Mouse (Mus musculus) CH12.LX (cell line): Measurements from ENCODE around the gene Zdhhc12. TPM values are rescaled to one million over a fixed set of nuclear protein-coding genes. Genes with fewer than 3 reads are reported as not detected.

Experiments used
- DNase-seq: peaks from one replicate; pipeline ENCODE4 v3.0.0-alpha.2; 2013; ENCODE audit errors: extremely low read depth
- H3K27ac ChIP-seq: 2 replicates; pipeline ENCODE4 v1.5.1; 2012; ENCODE audit warnings: low read depth, mild to moderate bottlenecking, control low read depth, moderate library complexity; ENCODE audit not compliant: insufficient read depth
- H3K27me3 ChIP-seq: replicated peaks from 2 replicates; pipeline ENCODE3; 2012; ENCODE audit warnings: inconsistent platforms
- H3K36me3 ChIP-seq, 2 experiments: replicated peaks in 1 of 2; 2 replicates each; pipeline versions ENCODE3 to v1.6.1; 2012; ENCODE audit warnings: inconsistent platforms in 1 of 2, low read length in 1 of 2, mild to moderate bottlenecking in 1 of 2, mixed read lengths in 1 of 2, moderate library complexity in 1 of 2; ENCODE audit not compliant: control insufficient read depth in 1 of 2, insufficient read depth in 1 of 2
- H3K4me1 ChIP-seq, 2 experiments: 2 replicates each; pipeline ENCODE4 v1.6.1; 2012; ENCODE audit warnings: inconsistent platforms in 1 of 2, moderate library complexity in 1 of 2; ENCODE audit not compliant: insufficient read depth in 2 of 2, control insufficient read depth in 1 of 2
- H3K4me2 ChIP-seq: 2 replicates; pipeline ENCODE4 v1.6.1; 2012; ENCODE audit warnings: low read depth, mild to moderate bottlenecking, control low read depth; ENCODE audit not compliant: poor library complexity, insufficient read depth, severe bottlenecking
- H3K4me3 ChIP-seq, 3 experiments: fragments of 150-350 bp in 1 of 3; sonication (generic) in 1 of 3; replicated peaks in 1 of 3; 2 replicates each; pipeline versions ENCODE3 to v1.5.1; 2011 to 2012; ENCODE audit warnings: low read depth in 2 of 3, low read length in 2 of 3, mild to moderate bottlenecking in 2 of 3, moderate library complexity in 2 of 3, control low read depth in 1 of 3, improper control_type of control experiment in 1 of 3, inconsistent platforms in 1 of 3, mixed read lengths in 1 of 3; ENCODE audit not compliant: poor library complexity in 1 of 3
- H3K79me2 ChIP-seq: replicated peaks from 2 replicates; pipeline ENCODE4 v1.6.1; 2012; ENCODE audit warnings: mild to moderate bottlenecking, moderate library complexity; ENCODE audit not compliant: control insufficient read depth, poor library complexity, insufficient read depth, severe bottlenecking; ENCODE audit errors: extremely low read depth
- H3K9ac ChIP-seq: 2 replicates; pipeline ENCODE4 v1.6.1; 2012; ENCODE audit warnings: low read depth, mild to moderate bottlenecking, control low read depth, moderate library complexity; ENCODE audit not compliant: insufficient read depth
- H3K9me3 ChIP-seq: replicated peaks from 2 replicates; pipeline ENCODE3; 2012; ENCODE audit warnings: low read length, inconsistent platforms, mixed read lengths
- CHD1 ChIP-seq: IDR thresholded peaks from 2 replicates; pipeline ENCODE4 v1.6.1; 2012; ENCODE audit warnings: low read depth, low read length, improper control_type of control experiment, inconsistent platforms
- CHD2 ChIP-seq: IDR thresholded peaks from 2 replicates; pipeline ENCODE4 v1.6.1; 2011; ENCODE audit warnings: low read length, improper control_type of control experiment
- CTCF ChIP-seq, 2 experiments: IDR thresholded peaks in 1 of 2; conservative IDR thresholded peaks in 1 of 2; 2 replicates each; pipeline ENCODE4 v1.5.1; 2011 to 2012; ENCODE audit warnings: low read depth in 2 of 2, low read length in 2 of 2, improper control_type of control experiment in 1 of 2, inconsistent platforms in 1 of 2, mild to moderate bottlenecking in 1 of 2, moderate library complexity in 1 of 2
- ELF1 ChIP-seq: IDR thresholded peaks from 2 replicates; pipeline ENCODE4 v1.6.1; 2014; ENCODE audit warnings: low read depth, mild to moderate bottlenecking, inconsistent platforms, low read length, improper control_type of control experiment
- ETS1 ChIP-seq: conservative IDR thresholded peaks from 2 replicates; pipeline ENCODE4 v1.6.1; 2012; ENCODE audit warnings: low read depth, mild to moderate bottlenecking, inconsistent platforms, low read length, improper control_type of control experiment, moderate library complexity
- IRF4 ChIP-seq: IDR thresholded peaks from 2 replicates; pipeline ENCODE4 v1.6.1; 2014; ENCODE audit warnings: low read depth, mild to moderate bottlenecking, inconsistent platforms, low read length, improper control_type of control experiment
- JUND ChIP-seq: conservative IDR thresholded peaks from 2 replicates; pipeline ENCODE4 v1.6.1; 2011; ENCODE audit warnings: low read depth, low read length, improper control_type of control experiment
- MAZ ChIP-seq: IDR thresholded peaks from 2 replicates; pipeline ENCODE4 v1.6.1; 2012; ENCODE audit warnings: low read depth, mild to moderate bottlenecking, inconsistent platforms, low read length, improper control_type of control experiment, moderate library complexity
- MXI1 ChIP-seq: IDR thresholded peaks from 2 replicates; pipeline ENCODE4 v1.6.1; 2011; ENCODE audit warnings: mild to moderate bottlenecking, low read depth, low read length, improper control_type of control experiment
- MYC ChIP-seq: IDR thresholded peaks from 2 replicates; pipeline ENCODE4 v1.6.1; 2011; ENCODE audit warnings: low read depth, mild to moderate bottlenecking, improper control_type of control experiment, low read length
- NRF1 ChIP-seq: IDR thresholded peaks from 2 replicates; pipeline ENCODE4 v1.6.1; 2014; ENCODE audit warnings: low read depth, mild to moderate bottlenecking, inconsistent platforms, low read length, improper control_type of control experiment, moderate library complexity
- PAX5 ChIP-seq: IDR thresholded peaks from 2 replicates; pipeline ENCODE4 v1.6.1; 2012; ENCODE audit warnings: low read length, inconsistent platforms, mixed read lengths
- POLR2A ChIP-seq: IDR thresholded peaks from 2 replicates; pipeline ENCODE4 v1.6.1; 2011; ENCODE audit warnings: low read depth, mild to moderate bottlenecking, improper control_type of control experiment, low read length
- USF1 ChIP-seq: IDR thresholded peaks from 2 replicates; pipeline ENCODE4 v1.6.1; 2014; ENCODE audit warnings: low read depth, mild to moderate bottlenecking, inconsistent platforms, low read length, improper control_type of control experiment
- USF2 ChIP-seq: conservative IDR thresholded peaks from 2 replicates; pipeline ENCODE4 v1.6.1; 2011; ENCODE audit warnings: low read depth, low read length, improper control_type of control experiment
- ZC3H11A ChIP-seq: IDR thresholded peaks from 2 replicates; pipeline ENCODE4 v1.6.1; 2012; ENCODE audit warnings: low read depth, mild to moderate bottlenecking, inconsistent platforms, low read length, improper control_type of control experiment
- ZMIZ1 ChIP-seq: IDR thresholded peaks from 2 replicates; pipeline ENCODE4 v1.6.1; 2012; ENCODE audit warnings: low read depth, mild to moderate bottlenecking, inconsistent platforms, low read length, improper control_type of control experiment
- ZNF384 ChIP-seq: IDR thresholded peaks from 2 replicates; pipeline ENCODE4 v1.6.1; 2012; ENCODE audit warnings: low read depth, low read length, improper control_type of control experiment, inconsistent platforms
- dilution Hi-C: fragments of 300-500 bp; cut with MboI; formaldehyde crosslinking; loops from 2 replicates; pipeline ENCODE4 v1.14.3; 2020; ENCODE audit warnings: low sequenced_read_pairs; ENCODE audit not compliant: extremely low pct_unique_long_range_greater_than_20kb, extremely low pct_ligation_motif_present
- in situ Hi-C: fragments of 300-500 bp; cut with MboI; formaldehyde crosslinking; loops from 3 replicates; pipeline ENCODE4 v1.14.3; 2019; ENCODE audit warnings: low sequenced_read_pairs, low pct_ligation_motif_present, low pct_unique_long_range_greater_than_20kb, mixed read lengths
- polyA plus RNA-seq: library from polyadenylated mRNA; unstranded; fragments of >175 nt; gene quantifications from 2 replicates; pipeline ENCODE4 v1.2.1, GENCODE M21; 2012; ENCODE audit warnings: low read depth; ENCODE audit not compliant: insufficient read length
- total RNA-seq, 2 experiments: library from RNA; depleted of rRNA; stranded (reverse); fragments of 300-350 nt in 1 of 2; fragments of >200 nt in 1 of 2; gene quantifications; 2 replicates each; pipeline ENCODE4 v1.2.3; 2012 to 2014

Zdhhc12 gene
- total and polyA plus RNA-seq, 3 experiments, result 15.6 to 42.8 (median 36.5) TPM

- dilution Hi-C loops (no loop called here), in situ Hi-C loops (loop anchor here (5.0 kb wide), 1 partner anchor 50 kb away; the partner anchor contains the start of gene Endog)
- Histone ChIP-seq H3K27me3 (no peaks in the 10 kb centered on the region), H3K36me3 (peaks cover 0 to 25% of the 10 kb centered on the region in 2 experiments), H3K27ac (no peak overlapping the region), H3K9me3 (no peaks in the 10 kb centered on the region), H3K4me2 (no peak overlapping the region), H3K9ac (no peak overlapping the region), H3K4me3 (no peak overlapping the region), H3K79me2 (no peaks in the 10 kb centered on the region), H3K4me1 (peaks cover 4 to 44% of the 10 kb centered on the region in 2 experiments)
- no peak for TF ChIP-seq CHD2
- TF ChIP-seq MAZ, result no peak
- no peak for TF ChIP-seq USF1
- no peak for TF ChIP-seq CHD1
- no peak for TF ChIP-seq POLR2A
- no peak for TF ChIP-seq MYC
- TF ChIP-seq ELF1, result no peak
- no peak for TF ChIP-seq ZC3H11A
- DNase-seq, result no peak
Observed at GRCm38 (mm10) chr2:30122766-30123165, 29.3 kb upstream of the Zdhhc12 start.

GRCm38 (mm10) chr2:30120269-30120668 lies 26.8 kb upstream of the Zdhhc12 start:
- Histone ChIP-seq H3K27ac (no peak overlapping the region), H3K79me2 (no peaks in the 10 kb centered on the region), H3K36me3 (peaks cover 0 to 37% of the 10 kb centered on the region in 2 experiments), H3K27me3 (no peaks in the 10 kb centered on the region), H3K4me3 (no peak overlapping the region), H3K9me3 (no peaks in the 10 kb centered on the region), H3K4me1 (peaks cover 4 to 42% of the 10 kb centered on the region in 2 experiments), H3K9ac (no peak overlapping the region), H3K4me2 (no peak overlapping the region)
- DNase-seq, result no peak
- TF ChIP-seq MAZ (no peak), CTCF (conservative IDR thresholded peaks at IDR 0.05 in 1 of 2, IDR thresholded peaks at IDR 0.05 in 1 of 2; ENCODE audit: low read depth in 2 of 2, low read length in 2 of 2) (no peak), USF1 (no peak), MXI1 (no peak), USF2 (no peak), ZMIZ1 (no peak), ZNF384 (no peak), JUND (no peak), ETS1 (no peak), PAX5 (no peak), ZC3H11A (no peak), NRF1 (no peak), IRF4 (no peak)
- in situ Hi-C loops (loop anchor here (5.0 kb wide), 1 partner anchor 52 kb away; the partner anchor contains the start of gene Endog), dilution Hi-C loops (no loop called here)
